Mouse (Mus musculus): ENCODE data around the gene Aarsd1. TPM values are rescaled to one million over a fixed set of nuclear protein-coding genes. Genes with fewer than 3 reads are reported as not detected.

The Aarsd1 gene
- polyA plus RNA-seq, 1 experiment from 2014 or later, result 86.3 TPM

DNA sequence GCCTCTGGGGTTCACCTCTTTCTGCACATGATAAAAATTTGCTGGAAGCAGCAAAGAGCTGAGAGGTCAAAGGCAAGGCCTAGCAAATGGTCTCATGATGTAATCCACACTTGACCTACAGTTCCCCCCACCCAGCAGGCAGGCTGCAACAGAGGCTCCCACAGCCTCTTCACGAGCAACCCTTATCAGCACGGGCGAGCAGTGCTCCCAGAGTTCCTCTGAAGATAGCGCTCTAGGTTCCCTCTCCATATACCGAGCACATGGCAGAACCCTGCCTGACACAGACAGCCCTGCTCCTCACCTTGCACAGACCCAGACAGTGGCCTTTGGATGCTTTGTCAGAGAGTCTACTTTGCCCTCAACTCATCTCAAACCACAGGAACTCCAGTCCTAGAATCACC is 52.9 kb downstream of the Aarsd1 start:
- 79% methylated on average over 5 of the region's 5 CpGs for WGBS

DNA sequence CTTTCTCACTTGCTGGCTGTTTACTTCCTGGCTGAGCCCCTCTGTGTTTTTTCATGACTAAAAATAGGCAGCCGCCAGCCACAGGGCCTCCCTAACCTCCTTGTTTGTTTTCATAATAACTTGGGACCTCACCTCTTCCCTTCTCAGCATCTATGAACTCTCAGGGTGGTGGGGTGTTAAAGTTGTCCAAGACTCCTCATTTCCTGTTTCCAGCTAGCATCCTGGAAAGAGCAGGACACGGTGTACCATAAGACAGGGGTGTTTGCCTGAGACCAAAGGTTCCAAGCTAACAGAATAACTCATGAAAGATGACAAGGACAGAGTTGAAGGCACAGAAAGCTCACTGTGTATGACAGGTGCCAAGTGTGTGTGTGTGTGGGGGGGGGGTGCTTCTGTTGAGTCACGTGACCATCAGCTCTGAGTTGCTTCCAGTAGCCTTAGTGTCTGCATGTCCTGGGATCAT is 56.7 kb downstream of the Aarsd1 start:
- WGBS, result 47% methylated on average over 3 of the region's 3 CpGs
- Histone ChIP-seq H3K36me3 (no peaks in the 10 kb centered on the region), H3K4me1 (no peaks in the 10 kb centered on the region), H3K27me3 (no peaks in the 10 kb centered on the region), H3K4me3 (no peak overlapping the region), H3K9me3 (no peaks in the 10 kb centered on the region), H3K4me2 (replicated peaks) (no peak overlapping the region), H3K9ac (no peak overlapping the region), H3K27ac (no peak overlapping the region)
- ATAC-seq (ENCODE audit: insufficient number of reproducible peaks, insufficient read depth, low FRiP score, low TSS enrichment), result no peak

More for the DNA sequence above, 52.9 kb downstream of the Aarsd1 start:
- H3K27me3 ChIP-seq, result no peaks in the 10 kb centered on the region
- H3K36me3 ChIP-seq, result no peaks in the 10 kb centered on the region
- H3K9ac ChIP-seq, result no peak overlapping the region
- H3K4me1 ChIP-seq, result no peaks in the 10 kb centered on the region
- ATAC-seq (ENCODE audit: insufficient number of reproducible peaks, insufficient read depth, low FRiP score, low TSS enrichment), result no peak
- no peak overlapping the region for H3K4me2 ChIP-seq (replicated peaks)
- H3K4me3 ChIP-seq, result no peak overlapping the region
- H3K27ac ChIP-seq, result no peak overlapping the region
- H3K9me3 ChIP-seq, result no peaks in the 10 kb centered on the region

DNA sequence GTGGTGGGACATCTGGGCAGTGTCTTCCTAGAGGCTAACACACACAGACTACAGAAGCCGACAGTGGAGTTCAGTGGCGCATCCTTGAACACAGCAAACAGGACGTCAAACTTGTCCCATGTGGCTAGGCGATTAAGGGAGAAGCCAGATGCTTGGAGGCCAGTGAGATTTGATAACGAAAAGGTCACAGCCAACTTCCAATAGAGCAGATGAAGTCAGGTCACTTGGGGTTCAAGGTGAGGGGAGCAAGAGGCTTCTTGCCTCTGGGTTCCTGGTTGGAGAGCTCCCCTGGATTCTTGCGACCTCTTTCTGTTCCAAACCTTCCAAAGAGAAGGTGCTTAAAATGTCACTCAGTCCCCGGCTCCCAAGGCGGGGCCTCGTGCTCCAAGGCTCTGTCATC is 57.6 kb downstream of the Aarsd1 start:
- H3K4me1 ChIP-seq, result no peaks in the 10 kb centered on the region

DNA sequence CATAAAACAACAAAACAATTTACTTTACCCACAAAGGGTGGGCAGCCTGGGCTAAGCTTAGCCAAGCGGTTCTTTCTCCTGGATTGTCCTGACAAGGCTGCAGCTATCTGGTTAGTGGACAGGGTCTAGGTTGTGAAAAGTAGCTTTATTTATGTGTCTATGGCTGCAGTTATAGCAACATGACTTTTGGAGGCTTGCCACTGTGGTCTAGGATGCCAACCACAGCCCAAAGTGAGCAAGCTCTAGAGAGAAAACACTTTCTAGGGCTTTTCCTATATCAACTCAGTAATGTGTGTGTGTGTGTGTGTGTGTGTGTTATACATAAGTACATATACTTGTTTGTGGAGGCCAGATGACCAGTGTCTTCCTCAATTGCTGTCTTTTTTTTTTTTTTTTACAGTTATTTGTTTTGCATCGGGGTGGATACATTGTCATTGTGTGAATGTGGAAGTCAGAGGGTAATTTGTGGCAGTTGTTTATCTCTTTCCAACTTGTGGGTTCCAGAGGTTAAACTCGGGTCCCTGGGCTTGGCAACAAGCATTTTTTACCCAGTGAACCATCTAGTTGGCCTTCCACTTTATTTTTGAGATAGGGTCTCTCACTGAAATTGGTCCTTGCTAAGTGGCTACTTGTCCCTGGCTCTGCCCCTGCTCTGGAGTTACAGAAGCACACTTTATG is 59.8 kb downstream of the Aarsd1 start:
- Histone ChIP-seq H3K4me1 (no peaks in the 10 kb centered on the region), H3K27me3 (no peaks in the 10 kb centered on the region), H3K4me3 (no peak overlapping the region), H3K9ac (no peak overlapping the region), H3K4me2 (replicated peaks) (no peak overlapping the region), H3K36me3 (no peaks in the 10 kb centered on the region), H3K27ac (no peak overlapping the region), H3K9me3 (no peaks in the 10 kb centered on the region)
- ATAC-seq (ENCODE audit: insufficient number of reproducible peaks, insufficient read depth, low FRiP score, low TSS enrichment), result no peak
- 83% methylated on average over 3 of the region's 3 CpGs for WGBS

More for the DNA sequence above, 57.6 kb downstream of the Aarsd1 start:
- no peak overlapping the region for H3K4me2 ChIP-seq (replicated peaks)
- H3K9me3 ChIP-seq, result no peaks in the 10 kb centered on the region
- H3K27ac ChIP-seq, result no peak overlapping the region
- no peak overlapping the region for H3K4me3 ChIP-seq
- no peak overlapping the region for H3K9ac ChIP-seq
- no peaks in the 10 kb centered on the region for H3K36me3 ChIP-seq
- no peak for ATAC-seq (ENCODE audit: insufficient number of reproducible peaks, insufficient read depth, low FRiP score, low TSS enrichment)
- no peaks in the 10 kb centered on the region for H3K27me3 ChIP-seq
- WGBS, result 69% methylated on average over 9 of the region's 9 CpGs

Small RNA genes within 50 kb of the gene (microRNA-seq; reads per million reads assigned to microRNA genes)
- gene Mir6929, result not detected

Other genes starting within 250 kb of the Aarsd1 start
- 0.50 and 0.60 TPM in 2 replicates for gene Cntnap1, start 247.1 kb downstream of the Aarsd1 start, polyA plus RNA-seq (2016; fragmentation: Nextera tagmentation; extraction: Ambion mirVana)
- 10.3 and 11.9 TPM in 2 replicates for gene Plekhh3, start 246.3 kb downstream of the Aarsd1 start, polyA plus RNA-seq (2016; fragmentation: Nextera tagmentation; extraction: Ambion mirVana)
- 0.13 and 0.24 TPM in 2 replicates for gene Ccr10, start 242.2 kb downstream of the Aarsd1 start, polyA plus RNA-seq (2016; fragmentation: Nextera tagmentation; extraction: Ambion mirVana)
- 15.6 and 17.3 TPM in 2 replicates for gene Ezh1, start 191.2 kb downstream of the Aarsd1 start, polyA plus RNA-seq (2016; fragmentation: Nextera tagmentation; extraction: Ambion mirVana)
- 80.2 and 86.9 TPM in 2 replicates for gene Ramp2, start 171.6 kb downstream of the Aarsd1 start, polyA plus RNA-seq (2016; fragmentation: Nextera tagmentation; extraction: Ambion mirVana)
- 93.6 and 99.3 TPM in 2 replicates for gene Vps25, start 163.9 kb downstream of the Aarsd1 start, polyA plus RNA-seq (2016; fragmentation: Nextera tagmentation; extraction: Ambion mirVana)
- 7.7 and 8.0 TPM in 2 replicates for gene Wnk4, start 157.0 kb downstream of the Aarsd1 start, polyA plus RNA-seq (2016; fragmentation: Nextera tagmentation; extraction: Ambion mirVana)
- 1.4 and 2.0 TPM in 2 replicates for gene Cntd1, start 138.6 kb downstream of the Aarsd1 start, polyA plus RNA-seq (2016; fragmentation: Nextera tagmentation; extraction: Ambion mirVana)
- 201 and 209 TPM in 2 replicates for gene Coa3, start 138.5 kb downstream of the Aarsd1 start, polyA plus RNA-seq (2016; fragmentation: Nextera tagmentation; extraction: Ambion mirVana)
- gene Becn1, start 115.3 kb downstream of the Aarsd1 start, polyA plus RNA-seq (2016; fragmentation: Nextera tagmentation; extraction: Ambion mirVana), result 131 and 137 TPM in 2 replicates
- 163 and 172 TPM in 2 replicates for gene Psme3, start 101.4 kb downstream of the Aarsd1 start, polyA plus RNA-seq (2016; fragmentation: Nextera tagmentation; extraction: Ambion mirVana)
- 1.8 and 2.4 TPM in 2 replicates for gene Aoc2, start 92.6 kb downstream of the Aarsd1 start, polyA plus RNA-seq (2016; fragmentation: Nextera tagmentation; extraction: Ambion mirVana)
- 0.04 TPM in 1 of 2 replicates, not detected in the other for gene Aoc3, start 87.0 kb downstream of the Aarsd1 start, polyA plus RNA-seq (2016; fragmentation: Nextera tagmentation; extraction: Ambion mirVana)
- not detected in 2 replicates for gene G6pc, start 50.1 kb downstream of the Aarsd1 start, polyA plus RNA-seq (2016; fragmentation: Nextera tagmentation; extraction: Ambion mirVana)
- 9.6 and 9.9 TPM in 2 replicates for gene Gm27029, start 7.2 kb upstream of the Aarsd1 start, polyA plus RNA-seq (2016; fragmentation: Nextera tagmentation; extraction: Ambion mirVana)
- 22.5 and 23.0 TPM in 2 replicates for gene Rundc1, start 7.5 kb upstream of the Aarsd1 start, polyA plus RNA-seq (2016; fragmentation: Nextera tagmentation; extraction: Ambion mirVana)
- 7.4 and 9.1 TPM in 2 replicates for gene Ptges3l, start 7.7 kb upstream of the Aarsd1 start, polyA plus RNA-seq (2016; fragmentation: Nextera tagmentation; extraction: Ambion mirVana)
- gene Rpl27, start 24.7 kb upstream of the Aarsd1 start, polyA plus RNA-seq (2016; fragmentation: Nextera tagmentation; extraction: Ambion mirVana), result 361 and 382 TPM in 2 replicates
- gene Ifi35, start 30.8 kb upstream of the Aarsd1 start, polyA plus RNA-seq (2016; fragmentation: Nextera tagmentation; extraction: Ambion mirVana), result 5.9 and 6.1 TPM in 2 replicates
- 15.2 and 17.2 TPM in 2 replicates for gene Rnd2, start 47.4 kb upstream of the Aarsd1 start, polyA plus RNA-seq (2016; fragmentation: Nextera tagmentation; extraction: Ambion mirVana)
- 32.2 and 35.4 TPM in 2 replicates for gene Vat1, start 48.6 kb upstream of the Aarsd1 start, polyA plus RNA-seq (2016; fragmentation: Nextera tagmentation; extraction: Ambion mirVana)
- 16.6 and 19.3 TPM in 2 replicates for gene Brca1, start 134.3 kb upstream of the Aarsd1 start, polyA plus RNA-seq (2016; fragmentation: Nextera tagmentation; extraction: Ambion mirVana)
- gene Nbr1, start 134.5 kb upstream of the Aarsd1 start, polyA plus RNA-seq (2016; fragmentation: Nextera tagmentation; extraction: Ambion mirVana), result 80.8 and 85.0 TPM in 2 replicates
- gene Tmem106a, start 164.6 kb upstream of the Aarsd1 start, polyA plus RNA-seq (2016; fragmentation: Nextera tagmentation; extraction: Ambion mirVana), result 2.4 and 2.9 TPM in 2 replicates
- gene Gm11634, start 181.6 kb upstream of the Aarsd1 start, polyA plus RNA-seq (2016; fragmentation: Nextera tagmentation; extraction: Ambion mirVana), result not detected in 2 replicates
- gene Rdm1, start 209.6 kb upstream of the Aarsd1 start, polyA plus RNA-seq (2016; fragmentation: Nextera tagmentation; extraction: Ambion mirVana), result 44.1 and 51.1 TPM in 2 replicates
- gene Arl4d, start 247.9 kb upstream of the Aarsd1 start, polyA plus RNA-seq (2016; fragmentation: Nextera tagmentation; extraction: Ambion mirVana), result 3.9 and 5.2 TPM in 2 replicates